Mouse (Mus musculus) spleen, postnatal 14 days (tissue): ENCODE data around the gene Amer3.
"Not testable (repeated sequence)": the region's sequence is repeated elsewhere in the genome, so short reads cannot be mapped to it uniquely, and the experiment has no call there.

ENCODE experiments used
- DNase-seq, 2 experiments: peaks; one replicate each; pipeline ENCODE4 v3.0.0; 2021 to 2022; ENCODE audit warnings: low spot score in 2 of 2

Amer3 gene

DNA sequence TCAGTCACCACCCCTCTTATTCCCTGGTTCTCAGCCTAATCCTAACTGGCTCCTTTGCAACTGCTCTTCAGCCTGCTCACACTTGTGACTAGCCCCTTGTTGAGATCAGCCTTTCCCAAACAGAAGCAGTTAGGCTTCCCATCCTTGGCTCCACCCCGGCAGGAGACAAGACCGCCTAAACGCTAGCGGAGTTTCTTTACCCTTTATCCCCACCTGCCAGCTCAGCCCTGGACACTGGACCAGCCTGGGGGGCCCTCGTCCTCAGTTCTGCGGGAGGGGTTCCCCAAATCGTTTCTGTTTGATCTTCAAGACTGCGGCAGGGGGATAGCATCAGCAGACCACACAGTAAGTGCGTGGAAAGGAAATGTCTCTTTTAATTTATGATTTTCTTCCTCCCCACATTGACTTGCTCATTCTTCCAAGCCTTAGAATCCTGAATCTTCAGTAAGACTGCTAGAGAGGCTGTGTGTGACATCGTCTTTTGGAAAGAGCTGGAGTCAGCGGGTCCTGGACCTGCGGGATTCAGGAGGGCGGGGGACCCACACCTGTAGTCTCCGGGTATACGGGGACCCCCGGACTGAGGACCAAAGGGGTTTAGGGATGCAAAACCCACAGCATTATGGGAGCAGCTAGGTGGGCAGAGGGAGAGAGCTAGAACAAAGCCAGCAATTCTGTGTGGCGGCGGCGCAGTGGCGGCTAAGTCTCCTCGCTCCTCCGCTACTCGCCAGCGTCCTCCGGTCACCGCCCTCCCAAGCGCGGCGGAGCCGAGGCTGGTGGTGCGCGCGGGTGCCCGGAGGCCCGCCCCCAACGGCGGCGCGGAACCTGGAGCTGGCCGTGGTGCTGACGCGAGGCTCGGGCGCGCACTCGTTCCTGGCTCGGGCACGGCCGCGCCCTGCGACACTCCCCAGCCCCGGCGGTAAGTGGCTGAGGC, at the start of gene Amer3:
TSS of gene Amer3 (plus strand) at position 807 of the 931 bp plus-strand sequence.
- DNase-seq, result peak; percentile 22 to 47

DNA sequence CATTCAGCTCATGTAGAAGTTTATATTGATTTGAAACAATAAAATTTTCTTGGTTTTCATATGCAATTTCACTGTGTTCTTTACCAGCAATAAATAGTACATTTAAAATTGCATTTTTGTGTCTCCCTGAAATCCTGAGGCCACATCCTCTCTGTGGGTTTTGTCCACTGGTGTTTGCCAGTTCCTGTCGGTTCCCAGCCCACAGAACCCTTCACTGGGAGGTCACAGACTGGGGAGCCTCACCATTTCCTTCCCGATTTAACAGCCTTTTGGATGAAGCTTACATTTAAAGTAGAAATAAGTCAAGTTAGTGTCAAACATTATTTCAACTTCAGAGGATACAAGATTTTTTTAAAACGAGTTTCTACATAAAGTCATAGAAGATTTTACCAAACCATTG, 44.9 kb upstream of the Amer3 start:
- DNase-seq, result not testable (repeated sequence)

GRCm38 (mm10) chr1:34535043-34535698, 44.3 kb upstream of the Amer3 start, which contains the start of gene Cfc1:
Gene Cfc1 (plus strand): TSS chr1:34535648.
- not testable (repeated sequence) for DNase-seq

DNA sequence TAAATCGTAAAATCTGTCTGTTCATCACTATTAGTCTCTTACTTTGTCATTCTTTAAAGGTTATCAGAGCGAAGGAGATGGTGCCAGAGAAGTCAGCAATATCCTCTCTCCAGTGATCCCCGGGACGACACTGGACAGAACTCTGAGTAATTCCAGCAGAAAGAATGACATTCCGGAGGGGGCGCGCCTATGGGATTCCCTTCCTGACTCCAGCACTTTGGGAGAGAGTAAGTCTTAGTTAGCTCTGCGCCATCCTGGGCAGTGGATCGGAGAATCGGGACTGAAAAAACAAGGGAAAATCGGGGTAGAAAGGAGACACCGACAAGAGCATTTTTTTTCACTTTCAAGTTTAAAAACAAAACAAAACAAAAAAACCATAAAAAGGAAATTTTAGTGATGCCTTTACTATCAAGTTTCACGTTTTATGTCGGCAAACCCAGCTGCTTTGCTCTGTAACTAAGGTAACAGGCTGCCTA, 43.1 kb upstream of the Amer3 start:
- DNase-seq, result no peak

DNA sequence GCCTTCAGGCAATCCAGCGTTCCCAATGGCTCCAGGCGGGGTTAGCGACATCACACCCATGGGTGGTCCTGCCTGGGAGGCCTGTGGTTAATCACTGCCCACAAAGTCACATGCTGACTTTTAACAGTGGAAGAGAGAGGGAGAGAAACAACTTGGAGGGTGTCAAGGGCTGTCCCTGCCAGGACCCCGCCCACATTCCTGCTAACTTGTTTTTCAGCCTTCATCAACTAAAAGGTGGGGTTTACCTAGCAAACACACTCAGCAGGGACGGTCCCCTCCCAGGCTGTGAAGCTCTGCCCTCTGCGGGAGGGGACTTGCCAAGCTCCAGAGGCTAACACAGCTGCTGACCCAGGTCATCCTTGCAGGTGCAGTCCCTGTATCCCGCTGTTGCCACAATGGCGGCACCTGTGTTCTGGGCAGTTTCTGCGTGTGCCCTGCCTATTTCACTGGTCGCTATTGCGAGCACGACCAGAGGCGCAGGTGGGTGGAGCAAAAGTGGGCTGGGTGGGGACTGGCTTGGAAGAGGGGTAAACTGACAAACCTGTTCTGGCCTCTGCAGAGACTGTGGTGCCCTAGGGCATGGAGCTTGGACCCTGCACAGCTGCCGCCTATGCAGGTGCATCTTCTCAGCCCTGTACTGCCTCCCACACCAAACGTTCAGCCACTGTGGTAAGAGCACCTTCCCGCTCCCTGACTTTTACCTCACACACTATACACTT, 42.5 kb upstream of the Amer3 start:
- no peak for DNase-seq

- DNase-seq, result no peak
Observed at GRCm38 (mm10) chr1:34547074-34547473, 32.4 kb upstream of the Amer3 start.

DNA sequence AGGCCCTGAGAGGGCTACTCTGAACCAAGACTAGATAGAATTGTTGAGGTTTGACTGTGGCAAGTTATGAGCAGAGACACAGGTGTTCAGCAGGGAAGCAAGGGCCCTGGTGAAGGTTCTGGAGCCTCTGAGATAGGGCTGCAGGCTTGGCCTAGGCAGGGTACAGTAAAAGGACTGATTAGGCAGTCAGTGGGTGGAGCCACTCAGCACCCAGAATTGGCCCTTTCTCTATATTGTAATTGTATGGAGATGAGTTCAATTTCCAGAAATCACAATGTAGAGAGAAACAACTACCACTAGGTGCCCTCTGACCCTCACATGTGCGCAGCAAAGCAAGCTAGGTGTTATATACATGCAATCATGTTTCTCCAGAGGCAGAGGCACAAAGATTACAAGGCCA, 25.8 kb upstream of the Amer3 start:
- no peak for DNase-seq

- no peak for DNase-seq
Observed at GRCm38 (mm10) chr1:34554275-34554674, 25.2 kb upstream of the Amer3 start.

- no peak for DNase-seq
Observed at GRCm38 (mm10) chr1:34560843-34561242, 18.6 kb upstream of the Amer3 start, which contains the start of gene Prss40. Gene Prss40 (minus strand): TSS chr1:34560943.

GRCm38 (mm10) chr1:34564383-34565045, 14.9 kb upstream of the Amer3 start:
- DNase-seq, result no peak

GRCm38 (mm10) chr1:34568120-34568519, 11.3 kb upstream of the Amer3 start:
- DNase-seq, result no peak

GRCm38 (mm10) chr1:34569876-34570275, 9.6 kb upstream of the Amer3 start:
- DNase-seq, result no peak

DNA sequence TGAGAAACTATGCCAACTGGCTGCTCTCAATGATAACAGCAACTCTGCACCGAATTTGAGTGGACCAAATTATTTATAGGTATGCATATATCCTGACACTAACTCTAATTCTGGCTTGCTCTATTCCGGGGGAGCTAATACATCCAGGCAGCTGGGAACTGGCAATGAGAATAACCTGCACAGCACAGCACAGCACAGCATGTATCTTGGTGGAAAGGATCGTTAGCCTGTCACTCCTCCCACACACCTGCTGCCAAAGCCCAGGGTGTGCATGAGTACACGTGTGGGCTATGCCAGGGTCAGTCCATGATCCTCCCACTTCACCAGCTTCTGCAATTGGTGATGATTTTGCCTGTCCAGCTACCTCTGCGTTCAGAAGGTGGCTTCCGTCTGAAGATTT, 8.0 kb upstream of the Amer3 start:
- no peak for DNase-seq

- DNase-seq, result no peak
Observed at GRCm38 (mm10) chr1:34573221-34573620, 6.2 kb upstream of the Amer3 start.

DNA sequence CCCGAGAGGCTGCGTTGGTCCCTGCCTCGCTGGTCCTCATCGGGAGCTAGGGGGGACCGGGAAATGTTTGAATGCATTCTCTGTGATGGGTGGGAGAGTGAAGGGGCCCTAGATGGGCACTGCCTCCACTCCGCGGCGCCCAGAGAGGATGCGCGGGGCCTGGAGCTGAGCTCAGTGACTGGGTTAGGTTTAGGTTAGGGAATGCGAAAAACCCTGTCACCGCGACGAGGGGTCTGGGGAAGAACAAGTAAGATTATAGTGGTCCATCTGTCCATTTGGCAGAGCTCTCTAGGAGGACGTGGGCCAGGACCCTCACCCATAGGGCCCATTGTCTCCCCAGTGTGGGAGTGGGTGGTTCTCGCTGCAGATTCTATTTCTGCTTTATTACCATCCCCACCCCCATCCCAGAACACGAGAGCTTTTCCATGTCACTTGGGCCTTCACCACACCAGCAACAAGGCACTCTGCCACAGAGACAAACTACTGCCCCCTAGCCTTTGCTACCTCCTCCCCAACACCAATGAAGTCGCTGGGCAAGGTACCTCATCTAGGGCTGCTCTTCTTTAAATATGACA, 412 bp downstream of the Amer3 start:
- DNase-seq, result no peak

DNA sequence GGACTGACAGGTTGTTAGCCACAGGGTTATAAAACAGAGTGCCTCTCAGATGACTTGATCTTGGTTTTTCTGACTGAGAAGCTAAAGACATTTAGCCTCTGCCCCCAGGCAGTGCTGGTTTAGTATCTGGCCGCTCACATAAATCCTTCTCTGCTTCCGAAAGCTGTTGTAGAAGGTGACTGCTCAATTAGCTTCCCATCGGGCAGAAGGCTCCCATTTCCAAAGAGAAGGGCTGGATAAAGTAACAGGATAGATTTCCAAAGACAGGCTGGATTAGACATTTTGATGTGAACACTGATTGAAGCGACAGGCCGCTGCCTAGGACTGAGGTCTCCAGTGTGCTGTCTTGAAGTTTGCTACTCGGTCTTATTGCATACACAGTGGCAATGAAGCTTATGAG, 2.8 kb downstream of the Amer3 start:
- no peak for DNase-seq

GRCm38 (mm10) chr1:34583821-34584263, 4.4 kb downstream of the Amer3 start:
- no peak for DNase-seq

DNA sequence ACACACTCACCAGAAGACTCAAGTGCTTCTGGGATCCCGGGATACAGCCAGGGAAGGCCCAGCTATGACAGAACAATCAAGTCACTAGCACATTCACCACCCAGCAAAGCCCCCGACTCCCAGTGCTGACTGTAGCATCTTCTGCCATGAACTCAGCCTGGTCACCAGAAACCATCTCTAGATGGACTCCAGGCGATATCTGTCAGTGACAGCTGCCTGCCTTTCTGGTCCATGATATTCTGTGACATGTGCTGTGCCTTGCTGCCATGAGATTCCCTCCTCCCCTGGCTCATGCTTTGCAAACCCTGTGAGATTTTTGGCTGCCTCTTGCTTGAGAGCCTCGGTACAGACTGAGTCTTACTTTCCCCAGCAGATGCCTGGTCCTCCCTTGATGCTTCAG, 5.3 kb downstream of the Amer3 start:
- DNase-seq, result no peak

DNA sequence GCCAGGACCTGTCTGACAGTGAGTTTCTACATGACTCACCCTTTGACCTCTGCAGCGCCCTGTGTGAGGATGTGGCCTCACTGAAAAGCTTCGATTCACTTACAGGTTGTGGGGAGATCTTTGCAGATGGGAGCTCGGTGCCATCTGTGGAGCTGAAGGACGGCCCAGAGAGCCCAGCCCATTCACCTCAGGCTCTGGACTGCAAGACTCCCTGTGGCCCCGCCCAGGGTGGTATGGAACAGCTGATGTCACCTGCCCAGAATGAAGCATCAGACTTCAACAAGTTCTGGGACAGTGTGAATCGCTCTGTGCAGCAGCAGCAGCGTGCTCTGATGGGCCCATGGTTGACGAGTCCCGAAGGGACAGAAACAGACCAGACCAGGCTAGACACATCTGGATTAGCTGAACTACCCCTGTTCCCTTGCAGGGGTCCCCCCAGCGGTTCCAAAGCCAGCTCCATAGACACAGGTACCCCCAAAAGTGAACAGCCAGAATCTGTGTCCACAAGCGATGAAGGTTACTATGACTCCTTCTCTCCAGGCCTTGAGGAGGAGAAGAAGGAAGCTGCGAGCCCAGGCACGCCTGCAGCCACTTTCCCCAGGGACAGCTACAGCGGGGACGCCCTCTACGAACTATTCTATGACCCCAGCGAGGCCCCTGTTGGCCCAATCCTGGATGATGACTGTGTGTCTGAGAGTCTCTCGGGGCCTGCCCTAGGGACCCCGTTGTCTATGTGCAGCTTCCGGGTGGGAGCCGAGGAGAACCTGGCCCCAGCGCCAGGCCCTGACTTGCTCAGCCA, 8.0 kb downstream of the Amer3 start:
- DNase-seq, result no peak

DNA sequence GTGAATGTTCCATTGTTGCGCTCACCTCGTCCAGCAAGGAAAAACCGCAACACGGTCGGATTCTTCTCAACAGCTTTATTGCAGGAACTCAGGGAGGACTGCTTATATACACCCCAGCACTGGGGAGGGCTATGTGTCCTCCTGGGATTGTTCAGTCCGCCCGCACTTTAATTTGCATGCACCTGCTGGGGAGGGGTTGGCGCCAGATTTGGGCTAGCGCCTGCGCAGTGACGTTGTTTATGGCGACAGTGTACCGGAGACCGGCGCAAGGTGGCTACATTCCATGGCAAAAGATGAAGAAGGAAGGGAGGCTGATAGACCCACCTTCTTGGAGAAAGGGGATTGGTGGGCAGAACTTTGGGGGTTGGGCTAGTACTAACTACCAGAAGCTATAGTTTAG, 20.5 kb downstream of the Amer3 start:
- DNase-seq, result no peak
